Mouse (Mus musculus): ENCODE results near the gene Gfi1b.

The Gfi1b gene

GRCm38 (mm10) chr2:28622521-28623124 lies 841 bp upstream of the Gfi1b start:
- no peak for DNase-seq (ENCODE audit: low spot score)

- DNase-seq (ENCODE audit: low spot score): no peak
Observed at GRCm38 (mm10) chr2:28621111-28621510, 671 bp downstream of the Gfi1b start.

- DNase-seq (ENCODE audit: low spot score): no peak
Observed at GRCm38 (mm10) chr2:28620522-28620921, 1.3 kb downstream of the Gfi1b start.

- no peak for DNase-seq (ENCODE audit: low spot score)
Observed at GRCm38 (mm10) chr2:28619369-28619768, 2.4 kb downstream of the Gfi1b start.

- no peak for DNase-seq (ENCODE audit: low spot score)
Observed at GRCm38 (mm10) chr2:28618777-28619336, 2.9 kb downstream of the Gfi1b start.

GRCm38 (mm10) chr2:28617498-28618486 lies 4.0 kb downstream of the Gfi1b start:
- no peak for DNase-seq (ENCODE audit: low spot score)

GRCm38 (mm10) chr2:28616874-28617273 lies 4.9 kb downstream of the Gfi1b start:
- DNase-seq (ENCODE audit: low spot score): no peak

GRCm38 (mm10) chr2:28616358-28616757 lies 5.4 kb downstream of the Gfi1b start:
- DNase-seq (ENCODE audit: low spot score): no peak

GRCm38 (mm10) chr2:28613599-28613998 lies 8.2 kb downstream of the Gfi1b start:
- no peak for DNase-seq (ENCODE audit: low spot score)

GRCm38 (mm10) chr2:28612436-28613063 lies 9.2 kb downstream of the Gfi1b start:
- no peak for DNase-seq (ENCODE audit: low spot score)

GRCm38 (mm10) chr2:28611407-28611787 lies 10.4 kb downstream of the Gfi1b start:
- no peak for DNase-seq (ENCODE audit: low spot score)

- no peak for DNase-seq (ENCODE audit: low spot score)
Observed at GRCm38 (mm10) chr2:28610716-28611406, 10.9 kb downstream of the Gfi1b start.

GRCm38 (mm10) chr2:28609851-28610250 lies 11.9 kb downstream of the Gfi1b start:
- no peak for DNase-seq (ENCODE audit: low spot score)

GRCm38 (mm10) chr2:28607341-28608165 lies 14.2 kb downstream of the Gfi1b start:
- no peak for DNase-seq (ENCODE audit: low spot score)

- no peak for DNase-seq (ENCODE audit: low spot score)
Observed at GRCm38 (mm10) chr2:28606601-28607340, 15.0 kb downstream of the Gfi1b start.

GRCm38 (mm10) chr2:28605789-28606541 lies 15.8 kb downstream of the Gfi1b start:
- no peak for DNase-seq (ENCODE audit: low spot score)

GRCm38 (mm10) chr2:28603542-28603941 lies 18.2 kb downstream of the Gfi1b start:
- no peak for DNase-seq (ENCODE audit: low spot score)

GRCm38 (mm10) chr2:28601720-28602590 lies 19.8 kb downstream of the Gfi1b start:
- no peak for DNase-seq (ENCODE audit: low spot score)

GRCm38 (mm10) chr2:28599569-28599900 lies 22.2 kb downstream of the Gfi1b start:
- DNase-seq (ENCODE audit: low spot score): no peak

Data from ovary, adult 18-20 months (tissue).